Mouse (Mus musculus) liver, embryonic 14.5 days (tissue): ENCODE data around the gene Trim10. TPM values are rescaled to one million over a fixed set of nuclear protein-coding genes. Genes with fewer than 3 reads are reported as not detected.
"Not testable (repeated sequence)": the region's sequence is repeated elsewhere in the genome, so short reads cannot be mapped to it uniquely, and the experiment has no call there.

Experiments
- ATAC-seq: fragments of 200-750 bp; cut with Nextera tagmentation; 2 replicates; pipeline ENCODE4 v1.8.0; 2017; ENCODE audit warnings: moderate number of reproducible peaks, mild to moderate bottlenecking, moderate library complexity; ENCODE audit not compliant: insufficient read depth
- DNase-seq, 3 experiments: peaks; one replicate each; pipeline ENCODE4 v3.0.0-alpha.2; 2012 to 2013; ENCODE audit warnings: low read depth in 3 of 3, low spot score in 3 of 3
- H3K27ac ChIP-seq: fragments of 300-500 bp; sonication (generic); 2 replicates; pipeline ENCODE4 v1.5.1; 2014; ENCODE audit warnings: moderate library complexity, mild to moderate bottlenecking, control low read depth, inconsistent platforms
- H3K27me3 ChIP-seq: fragments of 300-500 bp; sonication (generic); 2 replicates; pipeline ENCODE4 v1.6.1; 2014; ENCODE audit warnings: mild to moderate bottlenecking, low read length, moderate library complexity; ENCODE audit not compliant: control insufficient read depth, insufficient read depth
- H3K36me3 ChIP-seq: fragments of 300-500 bp; sonication (generic); replicated peaks from 2 replicates; pipeline ENCODE4 v1.6.1; 2014; ENCODE audit warnings: low read depth; ENCODE audit not compliant: control insufficient read depth, insufficient read depth
- H3K4me1 ChIP-seq, 2 experiments: fragments of 200-500 bp in 1 of 2; fragments of 300-500 bp in 1 of 2; sonication (generic) in 1 of 2; replicated peaks; 2 replicates each; pipeline ENCODE4 v1.6.1; 2012 to 2014; ENCODE audit warnings: antibody characterized with exemption in 1 of 2, inconsistent platforms in 1 of 2, low read length in 1 of 2; ENCODE audit not compliant: control insufficient read depth in 2 of 2, insufficient read depth in 2 of 2
- H3K4me2 ChIP-seq: fragments of 300-500 bp; sonication (generic); 2 replicates; pipeline ENCODE4 v1.6.1; 2014; ENCODE audit warnings: low read depth, mild to moderate bottlenecking, control low read depth, moderate library complexity
- H3K4me3 ChIP-seq, 2 experiments: fragments of 200-500 bp in 1 of 2; fragments of 300-500 bp in 1 of 2; sonication (generic) in 1 of 2; 2 replicates each; pipeline ENCODE4 v1.5.1; 2012 to 2014; ENCODE audit warnings: low read depth in 2 of 2, low read length in 2 of 2, mild to moderate bottlenecking in 2 of 2, control low read depth in 1 of 2, inconsistent platforms in 1 of 2, moderate library complexity in 1 of 2; ENCODE audit not compliant: insufficient read depth in 1 of 2
- H3K9ac ChIP-seq: fragments of 300-500 bp; sonication (generic); replicated peaks from 2 replicates; pipeline ENCODE4 v1.6.1; 2014; ENCODE audit warnings: mild to moderate bottlenecking, control low read depth, moderate library complexity
- H3K9me3 ChIP-seq: fragments of 300-500 bp; sonication (generic); 2 replicates; pipeline ENCODE4 v1.6.1; 2016; ENCODE audit warnings: low read length, mixed read lengths; ENCODE audit not compliant: control insufficient read depth
- CTCF ChIP-seq: IDR thresholded peaks from 2 replicates; pipeline ENCODE4 v1.5.1; 2016; ENCODE audit warnings: antibody characterized with exemption, low read depth, control low read depth
- EP300 ChIP-seq: IDR thresholded peaks from 2 replicates; pipeline ENCODE4 v1.6.1; 2016; ENCODE audit warnings: antibody characterized with exemption, low read depth
- WGBS: fragments of 180-500 bp; shearing (Covaris S2); extraction: QIAGEN DNeasy Blood & Tissue Kit; methylation state at CpG from one replicate; pipeline ENCODE4 v1.1.7; 2014; ENCODE audit not compliant: insufficient replicate concordance; 5-methylcytosine and 5-hydroxymethylcytosine counted together
- polyA plus RNA-seq, 2 experiments: library from polyadenylated mRNA; depleted of rRNA in 1 of 2; stranded (reverse) in 1 of 2; unstranded in 1 of 2; fragments of >200 nt; fragmentation: Nextera tagmentation in 1 of 2; extraction: Ambion mirVana in 1 of 2; gene quantifications; 2 replicates each; pipeline versions ENCODE4 v1.2.1 to v1.2.3; 2012 to 2014

Gene Trim10
- polyA plus RNA-seq (2012; rRNA removed): 82.4 and 114 TPM in 2 replicates
- polyA plus RNA-seq (2014; fragmentation: Nextera tagmentation; extraction: Ambion mirVana): 251 and 278 TPM in 2 replicates

- H3K9ac ChIP-seq: peak within 1 kb of the TSS; percentile 98
- 12% methylated on average over 4 of the region's 4 CpGs for WGBS
- H3K4me3 ChIP-seq: peak within 1 kb of the TSS; percentile 65 to 93
- peaks cover 37% of the 10 kb centered on the region for H3K36me3 ChIP-seq
- no peaks in the 10 kb centered on the region for H3K9me3 ChIP-seq
- H3K27me3 ChIP-seq: peaks cover 22% of the 10 kb centered on the region
- TF ChIP-seq CTCF (no peak), EP300 (peak; percentile 99)
- ATAC-seq (peak; percentile 99), DNase-seq (peak; percentile 97 to 98 (median 97))
- H3K4me1 ChIP-seq: peaks cover 33 to 44% of the 10 kb centered on the region in 2 experiments
- peak within 1 kb of the TSS; percentile 84 for H3K4me2 ChIP-seq
- H3K27ac ChIP-seq: peak within 1 kb of the TSS; percentile 99
These were observed at the start of gene Trim10 for GRCm38 (mm10) chr17:36869284-36869954. TSS of gene Trim10 (plus strand) at chr17:36869574.

GRCm38 (mm10) chr17:36824005-36824404, 45.4 kb upstream of the Trim10 start:
- Histone ChIP-seq H3K4me1 (peaks cover 0 to 5% of the 10 kb centered on the region in 2 experiments; a peak in 2 of 4 replicates), H3K36me3 (no peaks in the 10 kb centered on the region), H3K4me2 (no peak overlapping the region), H3K27me3 (no peaks in the 10 kb centered on the region), H3K9me3 (no peaks in the 10 kb centered on the region), H3K27ac (no peak overlapping the region), H3K4me3 (no peak overlapping the region), H3K9ac (no peak overlapping the region)
- DNase-seq: peak in 1 of 3 experiments; percentile 47
- ATAC-seq: peak; percentile 48; the same call in 1 of the 2 replicates
- TF ChIP-seq EP300: no peak
- peak; percentile 89 for TF ChIP-seq CTCF

- no peaks in the 10 kb centered on the region for H3K36me3 ChIP-seq
- H3K27ac ChIP-seq: no peak overlapping the region
- TF ChIP-seq EP300 (no peak), CTCF (peak; percentile 26; the same call in 1 of the 2 replicates)
- DNase-seq (no peak), ATAC-seq (peak; percentile 47; the same call in 1 of the 2 replicates)
- H3K9ac ChIP-seq: no peak overlapping the region
- H3K4me1 ChIP-seq: peaks cover 0 to 5% of the 10 kb centered on the region in 2 experiments; a peak in 2 of 4 replicates
- no peaks in the 10 kb centered on the region for H3K9me3 ChIP-seq
- H3K27me3 ChIP-seq: peaks cover 3% of the 10 kb centered on the region; the same call in 1 of the 2 replicates
- no peak overlapping the region for H3K4me3 ChIP-seq
- 16% methylated on average over 4 of the region's 4 CpGs for WGBS
- no peak overlapping the region for H3K4me2 ChIP-seq
These were observed 43.8 kb upstream of the Trim10 start for GRCm38 (mm10) chr17:36825525-36825924.

GRCm38 (mm10) chr17:36826002-36826401, 43.4 kb upstream of the Trim10 start:
- not testable (repeated sequence) for H3K4me3 ChIP-seq, H3K27me3 ChIP-seq, H3K4me2 ChIP-seq, H3K9ac ChIP-seq, H3K9me3 ChIP-seq, H3K4me1 ChIP-seq, H3K27ac ChIP-seq, H3K36me3 ChIP-seq
- peak; percentile 42; the same call in 1 of the 2 replicates for ATAC-seq
- 14% methylated on average over 5 of the region's 5 CpGs for WGBS
- TF ChIP-seq CTCF: peak; percentile 86
- peak; percentile 35 to 46 (median 46) for DNase-seq

GRCm38 (mm10) chr17:36828488-36828887, 40.9 kb upstream of the Trim10 start:
- peaks cover 0 to 5% of the 10 kb centered on the region in 2 experiments; a peak in 2 of 4 replicates for H3K4me1 ChIP-seq
- no peak; the same call in 1 of the 2 replicates for ATAC-seq

More at GRCm38 (mm10) chr17:36828488-36828887, 40.9 kb upstream of the Trim10 start:
- no peak for DNase-seq
- H3K9ac ChIP-seq: no peak overlapping the region
- H3K27me3 ChIP-seq: peaks cover 3% of the 10 kb centered on the region; the same call in 1 of the 2 replicates
- H3K36me3 ChIP-seq: no peaks in the 10 kb centered on the region
- 41% methylated on average over 2 of the region's 2 CpGs for WGBS
- no peaks in the 10 kb centered on the region for H3K9me3 ChIP-seq
- peak; percentile 38; the same call in 1 of the 2 replicates for TF ChIP-seq EP300
- TF ChIP-seq CTCF: no peak
- H3K27ac ChIP-seq: no peak overlapping the region
- H3K4me2 ChIP-seq: no peak overlapping the region
- no peak overlapping the region for H3K4me3 ChIP-seq
